Mouse (Mus musculus) thymus, adult 2 months (tissue): ENCODE measurements at regions not wholly inside any gene's neighbourhood (a gene's known extent, or its start where the extent isn't known, plus 50 kb on each side); places are given as distances from the start of the nearest gene placed in this dataset.

Source experiments
- CTCF ChIP-seq: fragments of 200-500 bp; IDR thresholded peaks from 2 replicates; pipeline ENCODE4 v1.5.1; 2012; ENCODE audit warnings: mild to moderate bottlenecking, control low read depth, low read length, moderate library complexity, borderline replicate concordance; ENCODE audit not compliant: control insufficient read depth, poor library complexity, insufficient read depth; ENCODE audit errors: extremely low read depth
- POLR2A ChIP-seq: fragments of 200-500 bp; IDR thresholded peaks from 2 replicates; pipeline ENCODE4 v1.6.1; 2012; ENCODE audit warnings: mild to moderate bottlenecking, low read length, control low read depth, moderate library complexity; ENCODE audit not compliant: control insufficient read depth, poor library complexity, insufficient read depth; ENCODE audit errors: extremely low read depth

- TF ChIP-seq POLR2A: no peak
- no peak for TF ChIP-seq CTCF
Measured at GRCm38 (mm10) chr8:128269546-128269945, 88.9 kb upstream of the Nrp1 start.
